Mouse (Mus musculus) urinary bladder, adult 18-20 months (tissue): ENCODE data around the gene Sema3d.

ENCODE experiments used
- DNase-seq, 2 experiments: peaks; one replicate each; pipeline ENCODE4 v3.0.0; 2022; ENCODE audit warnings: low spot score in 2 of 2, mixed read lengths in 2 of 2

Sema3d gene

DNA sequence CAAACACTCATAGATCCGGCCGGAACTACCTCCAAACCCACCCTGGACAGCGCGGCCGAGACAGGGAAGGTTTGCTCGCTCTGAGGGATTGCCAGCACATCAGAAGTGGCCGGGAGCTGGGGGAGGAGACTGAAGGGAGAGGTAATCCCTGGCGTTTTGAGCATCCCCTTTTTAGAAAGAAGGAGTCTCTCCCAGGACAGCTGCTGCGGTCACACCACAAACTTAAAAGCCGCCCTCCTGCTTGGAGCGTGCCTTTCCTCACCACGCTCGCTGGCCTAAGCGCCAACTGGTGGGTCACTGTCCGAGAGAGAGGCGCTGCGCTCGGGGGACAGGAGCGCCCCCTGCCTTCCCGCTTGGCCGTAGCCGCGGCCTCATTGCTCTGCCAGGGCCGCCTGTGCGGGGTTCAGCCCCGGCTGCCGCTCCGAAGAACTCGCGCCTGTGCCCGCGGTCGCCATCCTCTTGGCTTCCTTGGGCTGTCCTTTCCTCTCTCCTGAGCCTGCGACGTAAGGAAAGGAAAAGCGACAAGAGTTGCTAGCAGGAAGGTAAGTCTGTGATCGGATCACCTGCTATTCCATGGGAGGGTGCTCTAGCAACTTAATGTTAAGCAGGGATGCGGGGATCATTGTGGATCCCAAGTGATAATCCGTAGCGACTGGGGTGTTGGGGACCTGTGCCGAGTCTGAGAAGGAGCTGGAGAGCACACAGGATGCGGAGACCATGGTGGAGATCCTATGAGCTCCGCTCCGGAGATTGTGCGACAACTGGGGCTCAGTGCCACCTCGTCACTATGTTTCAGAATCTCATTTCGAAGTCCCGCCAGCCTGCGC lies at the start of gene Sema3d:
TSS of gene Sema3d (plus strand) at position 253 of the 827 bp plus-strand sequence.
- DNase-seq = peak; percentile 53 to 62

- no peak for DNase-seq
Observed at GRCm38 (mm10) chr5:12377261-12377660, 5.9 kb upstream of the Sema3d start.

GRCm38 (mm10) chr5:12378900-12379299 lies 4.3 kb upstream of the Sema3d start:
- DNase-seq = no peak

DNA sequence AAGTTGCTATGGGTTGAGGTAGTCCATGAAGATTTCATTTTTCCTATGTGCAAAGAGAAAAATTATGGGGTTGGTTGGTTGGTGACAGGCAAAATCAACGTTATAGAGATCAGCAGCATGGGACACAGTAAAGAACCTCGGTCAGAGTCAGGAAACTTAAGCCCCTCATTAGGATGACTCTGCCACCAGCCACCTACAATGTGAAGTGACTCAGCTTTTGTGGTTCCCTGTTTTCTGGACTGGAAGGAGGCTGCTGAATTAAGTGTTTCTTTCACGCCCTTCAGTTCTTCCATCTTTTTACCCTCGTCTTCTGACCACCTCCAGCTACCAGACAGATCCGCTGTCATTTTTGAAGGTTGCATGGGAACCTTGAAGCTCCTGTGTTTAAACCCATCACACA lies 1.2 kb upstream of the Sema3d start:
- no peak for DNase-seq

DNA sequence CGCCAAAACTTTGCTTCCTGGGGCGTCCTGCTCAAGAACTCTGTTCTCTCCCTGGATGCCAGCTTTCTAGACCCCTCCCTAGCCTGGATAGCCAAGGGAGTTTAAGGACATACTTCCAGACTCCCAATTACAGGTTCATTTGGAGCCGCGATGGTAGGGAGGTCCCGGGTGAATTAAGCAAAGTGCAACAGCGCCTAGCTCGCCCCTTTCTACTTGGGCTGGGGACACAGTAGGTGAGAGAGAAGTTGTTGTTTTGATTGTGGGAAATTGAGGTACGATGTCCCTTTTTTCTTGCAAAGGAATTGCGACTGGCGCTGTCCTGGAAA lies 738 bp downstream of the Sema3d start:
- no peak for DNase-seq

GRCm38 (mm10) chr5:12392667-12393066 lies 9.5 kb downstream of the Sema3d start:
- no peak for DNase-seq

- no peak for DNase-seq
Observed at GRCm38 (mm10) chr5:12399271-12399670, 16.1 kb downstream of the Sema3d start.

DNA sequence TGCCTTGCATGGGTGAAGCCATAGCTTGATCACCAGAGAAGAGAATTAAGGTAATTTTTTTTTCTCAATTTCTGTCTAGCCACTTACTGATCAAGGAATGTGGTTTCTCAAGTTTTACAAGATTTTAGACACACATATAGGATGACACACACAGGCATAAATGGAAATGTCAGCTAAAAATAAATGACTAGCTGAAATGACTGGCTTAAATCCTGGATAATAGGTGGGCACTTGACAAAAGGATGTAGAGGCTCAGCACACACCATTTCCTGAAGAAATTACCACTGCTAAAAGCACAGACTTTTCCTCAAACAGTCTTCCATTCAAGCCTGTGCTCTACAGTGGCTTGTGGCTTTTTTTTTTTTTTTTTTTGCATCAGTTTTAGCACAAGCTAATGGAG lies 21.0 kb downstream of the Sema3d start:
- no peak for DNase-seq

GRCm38 (mm10) chr5:12412595-12412994 lies 29.4 kb downstream of the Sema3d start:
- no peak for DNase-seq

DNA sequence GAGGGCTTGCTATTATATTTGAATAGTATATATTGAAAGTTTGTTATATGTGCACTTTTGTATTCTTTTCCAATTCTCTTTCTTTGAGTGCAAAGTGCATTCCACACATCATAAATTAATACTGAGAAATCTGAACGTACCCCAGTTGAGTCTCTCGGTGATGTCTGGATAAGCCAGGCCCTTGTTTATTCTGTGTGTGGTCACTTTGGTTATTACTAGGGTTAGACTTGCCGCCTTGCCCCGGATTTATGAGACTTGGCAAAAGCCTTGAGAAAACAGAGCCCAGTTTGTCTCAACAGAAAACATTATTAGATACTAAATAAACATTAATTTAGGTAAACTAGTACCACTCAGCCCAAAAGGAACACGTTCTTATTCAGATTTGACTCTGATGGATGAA lies 40.1 kb downstream of the Sema3d start:
- no peak for DNase-seq

DNA sequence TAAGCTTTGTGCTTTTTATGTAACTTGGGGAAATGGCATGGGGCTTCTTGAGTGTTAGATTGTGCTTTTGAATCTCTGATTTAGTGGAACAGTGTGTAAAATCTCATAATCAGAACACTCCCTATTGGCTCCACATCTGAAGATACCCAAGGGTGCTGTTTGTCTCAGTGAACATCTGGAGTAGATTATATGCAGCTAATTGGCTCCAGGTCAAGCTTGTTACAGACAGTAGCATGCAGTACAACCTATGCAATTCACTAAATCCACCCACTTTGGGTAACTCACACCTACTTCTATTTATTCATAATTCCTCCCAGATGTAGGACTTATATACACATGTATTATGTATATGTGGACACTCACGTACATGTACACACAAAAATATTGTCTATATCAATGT lies 58.6 kb downstream of the Sema3d start:
- DNase-seq = no peak

- DNase-seq = no peak
Observed at GRCm38 (mm10) chr5:12442176-12443105, 59.3 kb downstream of the Sema3d start.

DNA sequence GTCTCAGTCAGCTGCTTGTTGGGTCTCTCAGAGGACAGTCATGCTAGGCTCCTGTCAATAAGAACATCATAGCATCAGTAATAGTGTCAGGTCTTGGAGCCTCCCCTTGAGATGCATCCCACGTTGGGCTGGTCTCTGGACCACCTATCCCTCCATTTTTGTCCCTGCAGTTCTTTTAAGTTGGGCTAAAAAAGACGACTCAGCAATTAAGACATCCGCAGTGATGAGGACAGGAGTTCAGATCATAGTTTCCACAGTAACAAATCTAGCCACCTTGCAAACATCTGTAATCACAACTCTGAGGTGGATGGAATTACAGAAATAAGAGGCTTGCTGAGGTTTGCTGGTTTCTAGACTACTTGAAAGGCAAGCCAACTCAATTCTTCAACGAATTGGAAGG lies 67.9 kb downstream of the Sema3d start:
- DNase-seq = no peak

GRCm38 (mm10) chr5:12454946-12455345 lies 71.8 kb downstream of the Sema3d start:
- DNase-seq = no peak

GRCm38 (mm10) chr5:12457509-12457908 lies 74.3 kb downstream of the Sema3d start:
- no peak for DNase-seq

- no peak for DNase-seq
Observed at GRCm38 (mm10) chr5:12467568-12468336, 84.6 kb downstream of the Sema3d start.

DNA sequence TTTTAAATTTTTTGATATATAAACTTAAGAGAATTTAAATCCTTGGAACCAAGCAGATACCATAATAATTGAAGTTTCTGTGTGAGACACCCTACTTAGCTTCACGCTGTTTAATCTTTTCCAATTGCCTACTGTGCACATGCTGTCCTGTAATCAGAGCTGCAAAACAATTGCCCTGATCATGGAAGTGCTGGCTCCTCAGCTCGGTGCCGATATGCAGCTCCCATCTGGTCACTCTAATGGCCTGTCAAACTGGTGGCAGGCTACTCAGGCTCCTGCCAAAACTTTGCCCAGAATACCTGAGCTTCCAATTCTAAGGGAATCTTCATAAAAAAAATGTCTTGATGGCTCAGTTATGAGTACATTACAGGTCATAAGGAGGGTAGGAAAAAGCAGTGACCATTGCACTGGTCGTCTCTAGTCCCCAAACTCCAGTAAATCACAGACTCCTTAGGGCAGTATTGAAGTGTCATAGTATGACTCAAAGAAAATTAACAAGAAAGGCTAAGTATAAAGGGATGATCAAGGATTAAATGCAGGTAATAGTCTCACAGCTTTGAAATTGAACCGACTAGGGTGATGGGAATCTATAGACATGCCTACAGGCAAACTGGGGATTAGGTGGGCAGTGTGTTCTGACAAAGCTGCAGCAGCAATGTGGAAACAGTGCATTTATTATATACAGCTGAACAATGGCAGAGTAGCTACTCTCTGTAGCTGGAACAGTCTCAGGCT lies 91.9 kb downstream of the Sema3d start:
- no peak for DNase-seq

GRCm38 (mm10) chr5:12475639-12475916 lies 92.4 kb downstream of the Sema3d start:
- DNase-seq = no peak

- DNase-seq = no peak
Observed at GRCm38 (mm10) chr5:12487926-12488325, 104.7 kb downstream of the Sema3d start.

- no peak for DNase-seq
Observed at GRCm38 (mm10) chr5:12491704-12492103, 108.5 kb downstream of the Sema3d start.

- DNase-seq = no peak
Observed at GRCm38 (mm10) chr5:12498227-12498928, 115.2 kb downstream of the Sema3d start.
